Mouse (Mus musculus): ENCODE measurements around the gene Rnf114.

The Rnf114 gene

DNA sequence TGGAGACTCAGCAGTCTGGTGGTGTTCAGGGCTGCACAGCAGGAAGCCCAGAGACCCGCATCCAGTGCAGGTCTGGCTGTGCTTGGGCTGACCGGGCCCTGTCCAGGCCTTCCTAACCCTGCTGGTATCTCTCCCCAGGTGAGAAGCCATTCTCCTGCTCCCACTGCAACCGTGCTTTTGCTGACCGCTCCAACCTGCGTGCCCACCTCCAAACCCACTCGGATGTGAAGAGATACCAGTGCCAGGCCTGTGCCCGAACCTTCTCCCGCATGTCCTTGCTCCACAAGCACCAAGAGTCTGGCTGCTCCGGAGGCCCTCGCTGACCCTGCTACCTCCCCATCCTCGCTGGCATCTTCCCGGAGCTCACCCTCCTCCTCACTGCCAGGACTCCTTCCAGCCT is 49.3 kb downstream of the Rnf114 start:
- no peak for DNase-seq

DNA sequence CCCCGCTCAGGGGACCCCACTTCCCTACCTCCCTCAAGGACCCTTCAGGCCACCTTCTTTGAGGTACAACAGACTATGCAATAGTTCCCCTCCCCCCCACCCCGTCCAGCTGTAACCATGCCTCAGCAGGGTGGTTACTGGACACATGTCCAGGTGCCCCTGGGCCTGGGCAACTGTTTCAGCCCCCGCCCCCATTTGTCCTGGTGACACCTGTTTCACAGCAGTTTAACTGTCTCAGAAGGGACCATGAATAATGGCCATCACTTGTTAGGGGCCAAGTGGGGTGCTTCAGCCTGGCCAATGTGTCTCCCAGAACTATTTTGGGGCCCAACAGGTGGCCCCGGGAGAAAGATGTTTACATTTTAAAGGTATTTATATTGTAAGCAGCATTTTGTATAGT is 49.9 kb downstream of the Rnf114 start:
- no peak for DNase-seq

DNA sequence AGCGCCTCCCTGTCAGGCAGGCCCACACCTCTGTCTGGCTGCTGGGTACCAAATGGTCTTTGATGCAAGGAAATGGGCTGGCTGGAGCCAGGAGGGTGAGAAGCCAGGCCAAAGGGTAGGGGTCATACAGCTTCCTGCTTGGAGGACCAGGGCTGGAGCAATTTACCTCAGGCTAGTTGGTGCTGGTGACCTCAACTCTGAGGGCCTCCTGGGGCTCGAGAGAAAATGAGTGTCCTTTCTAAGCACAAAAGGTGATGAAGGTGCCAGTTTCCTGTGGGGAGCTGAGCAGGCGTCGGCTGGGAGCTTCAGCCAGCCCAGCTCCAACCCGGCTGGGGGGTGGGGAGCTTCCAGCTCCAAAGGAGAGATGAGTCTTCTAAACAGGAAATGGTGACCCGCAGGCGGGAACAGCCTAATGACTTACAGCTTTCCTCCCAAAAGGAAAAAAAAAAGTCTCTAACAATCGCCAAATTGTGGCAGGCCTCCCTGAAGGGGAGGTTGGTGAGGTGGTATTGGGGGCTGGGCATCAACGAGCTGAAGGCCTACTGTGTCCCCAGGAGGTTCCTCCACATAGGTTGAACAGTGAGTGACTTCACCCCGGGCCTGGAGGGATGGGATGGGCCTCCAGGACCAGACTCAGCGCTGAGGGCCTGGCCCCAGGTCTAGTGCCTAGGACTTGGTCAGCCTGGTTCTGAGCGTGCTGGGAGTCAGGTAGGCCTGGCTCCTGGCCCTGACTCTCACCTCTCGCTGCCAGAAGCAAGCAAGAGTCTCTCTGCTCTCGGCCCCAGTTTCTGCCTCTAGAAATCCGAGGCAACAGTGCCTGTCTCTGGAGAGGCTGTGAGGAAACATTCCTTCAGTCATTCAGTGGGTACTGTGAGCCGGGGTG is 50.9 kb downstream of the Rnf114 start:
- peak; percentile 86 for DNase-seq

DNA sequence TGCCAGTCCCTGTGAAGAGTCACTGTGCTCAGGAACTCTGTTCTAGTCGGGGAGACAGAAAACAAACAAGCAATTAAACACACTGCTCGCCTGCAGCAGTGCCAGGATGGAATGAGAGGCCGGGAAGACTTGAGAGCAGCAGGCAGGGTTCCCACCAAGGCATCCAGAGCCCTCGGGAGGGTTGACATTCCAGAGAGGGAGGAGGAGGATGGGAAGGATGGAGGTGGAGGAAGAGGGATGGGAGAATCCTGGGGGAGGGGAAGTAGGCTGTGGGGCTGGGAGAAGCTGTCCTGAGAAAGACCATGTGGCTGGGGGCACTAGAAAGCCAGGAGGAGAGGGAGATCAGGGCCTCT is 51.5 kb downstream of the Rnf114 start:
- peak; percentile 64 for DNase-seq

DNA sequence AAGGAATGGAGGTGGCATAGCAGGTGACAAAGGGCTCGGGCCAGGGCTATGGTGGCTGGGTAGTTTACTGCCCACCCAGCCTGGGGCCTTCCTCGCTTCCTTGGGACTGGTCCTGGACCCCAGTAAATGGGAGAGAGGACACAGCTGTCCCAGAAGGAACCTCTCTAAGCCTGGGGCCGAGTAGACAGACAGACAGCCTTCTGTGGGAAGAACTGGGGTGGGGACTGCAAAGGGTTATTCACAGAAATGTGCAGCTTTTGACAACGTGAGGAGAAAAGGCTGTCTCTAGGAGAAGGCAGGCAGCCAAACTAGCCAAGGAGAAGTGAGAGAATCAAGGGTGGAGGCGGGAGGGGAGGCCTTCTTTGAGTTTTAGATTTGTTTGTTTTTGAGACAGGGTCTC is 52.0 kb downstream of the Rnf114 start:
- no peak for DNase-seq

DNA sequence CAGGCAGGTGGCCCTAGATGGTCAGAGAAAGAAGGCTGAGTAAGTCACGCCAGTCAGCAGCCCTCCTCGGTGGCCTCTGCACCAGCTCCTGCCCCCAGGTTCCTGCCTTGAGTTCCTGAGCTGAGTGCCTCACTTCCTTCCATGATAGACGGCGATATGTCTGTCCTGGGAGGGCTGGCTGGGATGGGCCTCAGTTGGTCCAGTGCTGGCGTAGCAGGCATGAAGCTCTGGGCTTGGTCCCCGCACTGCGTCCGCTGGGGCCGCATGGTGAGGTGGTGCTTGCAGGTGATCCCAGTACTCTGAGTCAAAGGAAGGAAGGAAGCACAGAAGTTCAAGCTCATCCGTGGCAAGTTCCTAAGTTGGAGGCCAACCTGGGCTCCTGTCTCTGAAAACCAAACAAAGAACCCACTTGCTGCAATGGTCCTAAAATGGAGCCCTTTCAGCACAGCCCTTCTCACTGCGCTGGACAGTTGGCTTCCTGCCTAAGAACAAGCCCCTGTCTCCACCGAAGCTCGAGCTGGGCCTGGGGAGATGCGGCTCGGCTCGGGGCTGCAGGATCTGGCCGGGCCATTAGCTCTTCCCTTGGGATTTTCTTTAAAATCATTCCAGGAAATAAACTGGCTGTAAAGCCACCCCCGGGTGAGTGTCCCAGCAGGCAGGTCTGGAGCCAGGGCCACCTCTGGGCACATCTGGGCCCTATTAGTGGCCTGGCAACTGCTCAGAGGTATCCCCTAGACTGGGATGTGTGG is 54.2 kb downstream of the Rnf114 start:
- DNase-seq: no peak

DNA sequence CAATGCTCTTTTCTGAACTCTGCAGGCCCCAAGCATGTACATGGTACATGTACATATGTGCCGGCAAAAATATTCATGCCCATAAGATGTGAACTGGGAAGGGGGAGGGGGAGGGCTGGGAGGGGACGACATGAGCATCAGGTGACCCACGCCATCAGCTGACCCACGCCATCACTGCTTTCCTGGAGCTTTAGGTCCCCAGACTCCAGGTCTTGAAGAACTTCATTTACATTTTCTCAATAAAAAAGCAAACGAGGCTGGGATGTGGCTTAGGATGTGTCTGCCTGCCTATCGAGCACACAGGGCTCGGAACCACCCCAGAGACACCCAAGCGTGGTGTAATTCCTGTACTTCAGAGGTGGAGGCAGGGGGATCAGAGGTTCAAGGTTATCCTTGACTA is 55.0 kb downstream of the Rnf114 start:
- DNase-seq: no peak

DNA sequence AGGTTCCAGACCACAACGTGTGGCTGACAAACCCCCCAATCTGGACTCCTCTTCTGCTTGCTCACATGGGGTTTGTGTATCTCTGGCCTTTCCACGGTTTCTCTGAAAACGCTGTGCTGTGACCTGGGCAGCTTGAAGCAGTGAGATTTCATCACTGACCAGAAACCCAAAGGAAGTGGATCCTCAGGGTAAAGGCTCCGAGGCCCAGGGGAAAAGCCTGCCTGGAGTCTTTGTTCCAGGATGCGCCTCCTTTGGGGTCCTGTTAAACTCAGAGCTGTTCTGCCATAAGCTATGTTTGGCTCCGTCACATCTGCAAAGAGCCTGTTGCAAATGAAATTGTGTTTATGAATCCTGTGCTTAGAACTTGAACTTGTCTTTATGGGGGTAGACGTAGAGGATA is 56.5 kb downstream of the Rnf114 start:
- DNase-seq: no peak

DNA sequence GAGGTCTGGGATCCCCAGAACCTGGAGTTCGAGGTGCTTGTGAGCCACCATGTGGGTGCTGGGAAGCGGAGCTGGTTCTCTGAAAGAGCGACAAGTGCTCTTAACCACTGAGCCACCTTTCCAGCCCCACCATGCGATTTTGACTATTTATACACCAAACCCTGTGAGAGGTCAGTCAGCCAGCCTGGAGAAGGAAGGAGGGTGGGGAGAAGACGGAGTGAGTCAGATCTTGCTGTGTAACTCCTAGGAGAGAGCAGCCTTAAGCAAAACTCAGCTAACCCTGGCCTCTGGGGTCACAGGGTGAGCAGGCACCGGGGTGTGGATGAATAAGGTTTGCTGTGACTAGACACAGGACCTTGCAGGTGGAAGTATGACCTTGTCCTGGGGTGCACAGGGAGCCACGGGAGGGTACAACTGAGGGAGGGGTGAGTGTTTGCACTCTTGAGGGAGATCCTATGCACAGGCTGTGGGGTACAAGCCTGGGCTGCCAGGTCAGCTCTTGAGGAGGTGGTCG is 58.0 kb downstream of the Rnf114 start:
- no peak for DNase-seq

DNA sequence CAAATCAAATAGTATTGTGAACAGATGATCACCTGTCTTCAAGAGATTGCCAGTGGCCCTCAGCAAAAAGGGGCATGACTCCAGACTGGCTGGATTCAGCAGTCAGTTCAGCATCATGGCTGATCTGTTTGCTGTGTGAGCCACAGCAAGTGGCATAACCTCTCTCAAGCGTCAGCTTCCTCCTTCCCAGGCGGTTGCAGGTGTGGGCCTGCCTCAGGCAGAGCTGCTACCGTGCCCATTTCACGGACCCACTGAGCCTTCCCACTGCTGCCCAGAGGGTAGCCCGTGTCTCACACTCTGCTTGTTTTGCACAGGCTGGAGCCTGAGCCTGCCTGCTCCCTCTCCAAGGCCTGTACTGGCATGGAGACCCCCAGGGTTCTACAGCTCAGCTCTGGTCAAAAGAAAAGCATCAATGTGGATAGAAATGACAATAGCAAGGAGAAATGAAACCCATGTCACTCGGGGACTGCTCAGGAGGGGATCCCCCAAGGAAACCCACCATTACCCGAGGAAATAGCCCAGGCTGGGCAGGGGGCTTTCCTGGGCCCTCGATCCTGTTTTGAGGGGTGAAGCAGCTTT is 59.0 kb downstream of the Rnf114 start:
- DNase-seq: no peak

DNA sequence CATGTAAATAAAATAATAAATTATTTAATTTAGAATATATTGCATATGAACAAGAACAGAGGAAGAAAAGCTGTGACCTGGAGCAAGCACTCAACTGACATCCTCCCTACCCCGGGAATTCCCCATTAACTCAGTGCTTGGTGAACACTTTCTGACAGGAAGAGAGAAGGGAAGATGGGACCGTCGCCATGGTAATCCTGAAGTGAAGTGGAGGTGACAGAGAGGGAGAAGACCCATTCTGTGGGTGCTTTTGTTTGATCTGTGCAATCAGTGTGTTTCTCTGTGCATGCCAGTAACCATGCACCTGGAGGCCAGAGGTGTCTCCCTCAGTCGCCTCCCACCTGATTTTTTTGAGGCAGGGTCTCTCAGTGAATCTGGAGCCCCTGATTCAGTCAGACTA is 59.8 kb downstream of the Rnf114 start:
- DNase-seq: no peak

DNA sequence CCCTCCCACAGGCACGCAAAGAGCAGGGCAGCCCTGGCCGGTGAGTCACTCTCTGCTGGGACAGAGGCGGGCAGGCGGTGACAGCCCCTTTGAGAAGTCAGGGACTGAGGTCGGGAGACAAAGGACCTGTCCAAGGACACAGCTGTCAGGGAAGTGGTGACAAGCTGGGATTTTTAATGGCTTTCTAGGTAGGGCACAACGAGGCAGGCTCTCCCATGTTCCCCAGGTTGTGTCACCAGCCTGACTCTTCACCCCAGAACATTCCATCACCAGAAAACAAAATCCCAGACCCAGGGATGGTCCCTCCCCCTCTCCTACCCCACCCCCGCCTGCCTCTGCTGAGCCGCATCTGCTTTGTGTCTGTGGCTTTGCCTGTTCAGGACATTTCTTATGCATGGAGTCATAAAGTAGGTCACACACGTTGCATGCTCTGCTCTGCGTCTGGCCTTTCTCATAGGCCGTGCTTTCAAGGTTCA is 60.5 kb downstream of the Rnf114 start:
- no peak for DNase-seq

DNA sequence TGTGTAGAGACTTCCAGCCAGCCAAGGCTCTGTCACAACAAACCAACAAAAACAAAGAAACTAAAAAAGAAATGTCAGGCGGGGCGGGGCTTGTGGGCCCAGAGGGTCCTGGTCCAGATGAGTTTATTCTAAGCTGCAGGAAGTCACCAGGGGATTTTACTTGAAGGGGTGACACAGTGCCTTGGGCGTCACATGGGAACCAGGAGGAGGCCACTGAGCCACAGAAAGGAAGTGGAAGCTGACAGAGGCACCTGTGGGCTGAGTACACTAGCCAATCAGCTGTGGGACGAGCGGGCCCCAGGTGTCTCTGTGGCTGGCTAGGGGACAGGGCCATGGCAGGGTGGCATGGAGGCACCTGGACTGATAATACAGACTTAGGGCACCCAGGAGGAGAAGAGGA is 63.3 kb downstream of the Rnf114 start:
- DNase-seq: no peak

DNA sequence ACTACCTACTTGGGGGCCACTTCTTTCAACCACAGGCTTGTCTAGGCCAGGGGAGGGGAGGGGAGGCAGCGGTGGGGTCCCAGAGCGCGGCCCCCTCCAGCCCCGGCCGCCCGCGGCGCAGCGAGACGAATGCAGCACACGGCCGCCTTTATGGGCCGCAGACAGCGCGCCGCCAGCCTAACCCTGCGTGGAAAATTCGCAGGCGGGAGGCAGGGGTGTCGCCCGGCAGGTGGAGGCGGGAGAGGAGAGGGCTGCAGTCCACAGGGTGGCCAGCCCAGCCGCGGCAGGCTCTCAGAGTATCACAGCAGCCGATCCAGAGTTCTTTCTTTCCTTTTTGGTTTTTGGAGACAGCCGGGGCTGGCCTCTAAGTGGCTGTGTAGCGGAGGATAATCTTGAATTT is 67.0 kb downstream of the Rnf114 start:
- peak; percentile 56 for DNase-seq

DNA sequence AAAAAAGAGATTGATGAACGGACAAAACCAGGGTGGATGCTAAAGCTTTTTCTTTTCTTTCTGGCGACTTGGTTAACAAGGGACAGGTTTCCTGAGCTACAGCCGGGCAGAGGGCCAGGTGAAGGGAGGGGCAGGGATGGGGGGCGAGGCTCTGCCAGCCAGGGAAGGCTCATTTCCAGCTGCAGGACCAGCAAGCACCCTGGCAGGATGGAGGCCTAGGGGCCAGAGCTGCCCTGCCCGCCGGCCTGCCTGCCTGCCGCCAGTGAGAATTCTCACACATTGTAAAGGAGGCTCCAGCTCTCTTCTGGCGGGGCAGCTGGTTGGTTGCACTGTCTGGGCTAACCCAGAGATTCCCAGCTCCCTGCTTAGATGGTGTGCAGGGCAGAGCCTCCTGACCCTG is 69.7 kb downstream of the Rnf114 start:
- DNase-seq: no peak

DNA sequence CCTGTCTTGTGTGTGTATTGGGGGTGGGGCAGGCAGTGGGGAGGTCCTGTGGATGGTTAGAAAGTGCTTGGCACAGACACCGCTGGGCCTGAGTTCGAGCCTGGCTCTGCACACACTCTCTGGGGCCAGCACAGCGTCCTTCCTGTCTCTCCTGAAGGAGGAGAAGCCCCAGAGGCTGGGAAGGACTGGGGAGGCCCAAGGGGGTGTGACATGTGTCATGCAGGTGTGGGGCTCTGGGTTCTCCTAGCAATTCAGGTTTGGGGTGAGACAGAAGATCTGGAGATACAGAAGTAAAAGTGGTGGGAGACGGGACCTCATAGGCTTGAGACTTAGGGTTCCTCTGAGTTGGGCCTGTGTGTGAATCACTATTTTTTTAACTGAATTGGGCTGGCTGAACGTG is 70.6 kb downstream of the Rnf114 start:
- DNase-seq: no peak

DNA sequence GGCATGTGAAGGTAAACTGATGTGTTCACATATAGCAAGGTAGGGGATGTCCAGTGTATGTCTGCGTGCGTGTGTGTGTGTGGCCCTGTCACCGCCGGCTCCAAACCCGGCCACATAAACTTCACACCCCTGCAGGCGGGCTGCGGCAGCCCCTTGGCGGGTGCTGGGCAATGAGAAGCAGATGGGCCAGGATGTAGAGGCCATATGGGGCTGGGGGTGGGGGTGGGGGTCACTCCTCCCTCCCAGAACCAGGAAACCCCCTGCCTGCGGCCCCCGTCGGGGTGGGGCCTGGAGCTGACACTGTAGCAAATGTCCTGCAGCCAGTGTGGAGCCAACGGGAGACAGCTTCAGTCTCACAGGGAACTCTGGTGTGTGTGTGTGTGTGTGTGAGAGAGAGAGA is 71.3 kb downstream of the Rnf114 start:
- peak; percentile 81 for DNase-seq

DNA sequence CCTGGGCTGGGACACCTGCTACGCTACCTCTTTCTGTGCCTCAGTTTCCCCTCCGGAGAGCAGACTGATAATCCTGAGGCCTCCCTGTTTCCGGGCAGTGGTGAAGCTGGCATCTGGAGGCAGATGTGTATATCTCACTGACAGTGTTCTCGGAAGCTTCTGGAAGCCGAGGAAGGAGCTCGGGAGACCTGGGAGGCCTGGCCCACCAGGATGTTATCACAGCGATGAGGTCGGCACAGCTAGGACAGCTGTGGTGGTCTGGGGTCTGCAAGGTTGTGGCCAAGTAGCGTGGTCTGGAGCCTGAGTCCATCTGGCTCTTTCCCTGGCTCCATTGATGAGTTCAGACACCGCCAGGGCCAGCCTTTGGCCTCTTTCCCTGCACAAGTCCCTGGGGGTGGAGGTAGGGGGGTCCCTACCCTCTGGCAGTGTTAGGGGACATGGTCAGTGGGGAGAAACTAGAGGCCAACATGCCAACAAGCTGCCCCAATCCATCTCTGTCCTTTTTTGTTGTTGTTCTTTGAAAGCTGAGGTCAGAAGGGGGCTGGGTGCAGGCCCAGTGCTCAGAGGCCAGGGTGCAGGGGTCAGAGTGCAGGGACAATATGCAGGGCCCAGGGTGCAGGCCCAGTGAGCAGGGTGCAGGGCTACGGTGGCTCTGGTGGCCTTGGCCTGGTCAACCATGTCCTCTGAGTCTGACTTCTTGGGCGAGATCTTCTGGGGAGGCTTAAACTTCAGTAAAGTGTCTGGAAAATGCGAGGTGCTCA is 72.3 kb downstream of the Rnf114 start:
- no peak for DNase-seq

DNA sequence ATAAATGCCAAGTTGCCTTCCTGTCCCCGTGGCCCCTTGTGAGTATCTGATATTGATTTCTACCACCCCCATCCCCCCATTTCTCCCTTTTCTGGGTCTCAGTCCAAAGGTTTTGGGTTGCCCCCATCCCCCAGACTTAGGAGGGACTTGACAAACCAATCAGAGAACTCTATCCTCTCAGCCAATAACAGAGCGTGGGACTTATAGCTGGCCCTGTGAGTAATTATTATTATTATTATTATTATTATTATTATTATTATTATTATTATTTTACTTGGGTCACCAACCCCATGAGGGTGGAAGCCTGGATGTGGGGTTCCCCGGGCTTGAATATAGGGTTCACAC is 72.8 kb downstream of the Rnf114 start:
- DNase-seq: no peak

DNA sequence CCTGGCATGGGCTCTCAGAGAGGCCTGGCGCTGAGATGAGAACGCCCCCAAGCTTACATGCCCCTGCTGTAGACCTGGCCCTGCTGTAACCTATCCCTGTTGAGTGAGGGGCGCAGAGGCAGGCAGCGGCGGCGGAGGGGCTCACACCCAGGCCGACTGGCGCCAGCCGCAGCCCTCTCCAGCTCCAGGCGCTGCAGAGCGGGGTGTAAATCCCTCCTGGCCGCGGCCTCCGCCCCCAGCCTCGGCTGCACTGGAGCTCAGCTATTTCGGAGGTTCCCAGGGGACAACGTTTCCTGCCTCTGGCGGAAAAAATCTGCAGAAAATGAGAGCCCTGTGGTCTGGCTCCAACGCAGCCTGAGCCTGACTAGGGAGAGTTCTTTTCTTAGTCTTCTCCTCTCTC is 73.2 kb downstream of the Rnf114 start:
- peak; percentile 90 for DNase-seq

All from embryo, embryonic 11 days (tissue).